Mouse (Mus musculus): ENCODE data around the gene 2300002M23Rik. TPM values are rescaled to one million over a fixed set of nuclear protein-coding genes. Genes with fewer than 3 reads are reported as not detected.

Gene 2300002M23Rik
- not detected for total RNA-seq (2021)
- long read RNA-seq, experiment 1: 0 reads
- long read RNA-seq, experiment 2: 0 reads

GRCm38 (mm10) chr17:35567150-35567549, at the start of gene 2300002M23Rik:
TSS of gene 2300002M23Rik (plus strand) at chr17:35567450.
- no peak for DNase-seq (ENCODE audit: low spot score in 2 of 2)

- DNase-seq (ENCODE audit: low spot score in 2 of 2): peak in 1 of 2 experiments; percentile 14
Observed at GRCm38 (mm10) chr17:35517526-35517925, 49.7 kb upstream of the 2300002M23Rik start.

GRCm38 (mm10) chr17:35524354-35524753, 42.9 kb upstream of the 2300002M23Rik start:
- no peak for DNase-seq (ENCODE audit: low spot score in 2 of 2)

GRCm38 (mm10) chr17:35526644-35527043, 40.6 kb upstream of the 2300002M23Rik start:
- DNase-seq (ENCODE audit: low spot score in 2 of 2): no peak

- no peak for DNase-seq (ENCODE audit: low spot score in 2 of 2)
Observed at GRCm38 (mm10) chr17:35532360-35532759, 34.9 kb upstream of the 2300002M23Rik start.

GRCm38 (mm10) chr17:35532901-35533300, 34.3 kb upstream of the 2300002M23Rik start, which contains the start of gene Psors1c2:
TSS of gene Psors1c2 (plus strand) at chr17:35533201.
- DNase-seq (ENCODE audit: low spot score in 2 of 2): no peak

- peak; percentile 61 to 69 for DNase-seq (ENCODE audit: low spot score in 2 of 2)
Observed at GRCm38 (mm10) chr17:35534343-35534742, 32.9 kb upstream of the 2300002M23Rik start.

GRCm38 (mm10) chr17:35537421-35537820, 29.8 kb upstream of the 2300002M23Rik start:
- no peak for DNase-seq (ENCODE audit: low spot score in 2 of 2)

GRCm38 (mm10) chr17:35538476-35538875, 28.8 kb upstream of the 2300002M23Rik start:
- no peak for DNase-seq (ENCODE audit: low spot score in 2 of 2)

- no peak for DNase-seq (ENCODE audit: low spot score in 2 of 2)
Observed at GRCm38 (mm10) chr17:35539540-35539939, 27.7 kb upstream of the 2300002M23Rik start.

- no peak for DNase-seq (ENCODE audit: low spot score in 2 of 2)
Observed at GRCm38 (mm10) chr17:35542761-35543411, 24.4 kb upstream of the 2300002M23Rik start.

GRCm38 (mm10) chr17:35543412-35543861, 23.8 kb upstream of the 2300002M23Rik start:
- no peak for DNase-seq (ENCODE audit: low spot score in 2 of 2)

GRCm38 (mm10) chr17:35544001-35544400, 23.2 kb upstream of the 2300002M23Rik start:
- DNase-seq (ENCODE audit: low spot score in 2 of 2): no peak

GRCm38 (mm10) chr17:35544680-35545079, 22.6 kb upstream of the 2300002M23Rik start:
- DNase-seq (ENCODE audit: low spot score in 2 of 2): peak; percentile 57 to 60

GRCm38 (mm10) chr17:35547465-35547864, 19.8 kb upstream of the 2300002M23Rik start:
- DNase-seq (ENCODE audit: low spot score in 2 of 2): no peak

GRCm38 (mm10) chr17:35548636-35549035, 18.6 kb upstream of the 2300002M23Rik start:
- no peak for DNase-seq (ENCODE audit: low spot score in 2 of 2)

GRCm38 (mm10) chr17:35549437-35550142, 17.7 kb upstream of the 2300002M23Rik start:
- peak; percentile 71 to 75 for DNase-seq (ENCODE audit: low spot score in 2 of 2)

- DNase-seq (ENCODE audit: low spot score in 2 of 2): no peak
Observed at GRCm38 (mm10) chr17:35550143-35550494, 17.1 kb upstream of the 2300002M23Rik start.

GRCm38 (mm10) chr17:35550871-35551270, 16.4 kb upstream of the 2300002M23Rik start:
- DNase-seq (ENCODE audit: low spot score in 2 of 2): no peak

- DNase-seq (ENCODE audit: low spot score in 2 of 2): no peak
Observed at GRCm38 (mm10) chr17:35551881-35552414, 15.3 kb upstream of the 2300002M23Rik start, which contains the start of gene Cdsn. TSS of gene Cdsn (plus strand) at chr17:35552128.

- no peak for DNase-seq (ENCODE audit: low spot score in 2 of 2)
Observed at GRCm38 (mm10) chr17:35554321-35554720, 12.9 kb upstream of the 2300002M23Rik start.
